Mouse (Mus musculus): ENCODE measurements at regions not wholly inside any gene's neighbourhood (a gene's known extent, or its start where the extent isn't known, plus 50 kb on each side); places are given as distances from the start of the nearest gene placed in this dataset.

GRCm38 (mm10) chr5:96941518-96941917, 56.0 kb upstream of the Bmp2k start:
- TF ChIP-seq CTCF (IDR thresholded peaks at IDR 0.05; ENCODE audit: borderline replicate concordance, insufficient read depth, low read length) (no peak), POLR2A (IDR thresholded peaks at IDR 0.05; ENCODE audit: low read depth, low read length) (no peak)
